Mouse (Mus musculus): ENCODE measurements at regions not wholly inside any gene's neighbourhood (a gene's known extent, or its start where the extent isn't known, plus 50 kb on each side); places are given as distances from the start of the nearest gene placed in this dataset.

GRCm38 (mm10) chr8:89241686-89242085, 197.7 kb upstream of the Sall1 start:
- no peak for TF ChIP-seq POLR2A (IDR thresholded peaks at IDR 0.05; ENCODE audit: borderline replicate concordance, extremely low read depth, insufficient read depth, insufficient read length, poor library complexity, severe bottlenecking)
- no peak for TF ChIP-seq CTCF (IDR thresholded peaks at IDR 0.05; ENCODE audit: borderline replicate concordance, extremely low read depth, insufficient read depth, insufficient read length)
